ENCODE assay signal across 34 mouse cellular contexts in the genomic region with DNA sequence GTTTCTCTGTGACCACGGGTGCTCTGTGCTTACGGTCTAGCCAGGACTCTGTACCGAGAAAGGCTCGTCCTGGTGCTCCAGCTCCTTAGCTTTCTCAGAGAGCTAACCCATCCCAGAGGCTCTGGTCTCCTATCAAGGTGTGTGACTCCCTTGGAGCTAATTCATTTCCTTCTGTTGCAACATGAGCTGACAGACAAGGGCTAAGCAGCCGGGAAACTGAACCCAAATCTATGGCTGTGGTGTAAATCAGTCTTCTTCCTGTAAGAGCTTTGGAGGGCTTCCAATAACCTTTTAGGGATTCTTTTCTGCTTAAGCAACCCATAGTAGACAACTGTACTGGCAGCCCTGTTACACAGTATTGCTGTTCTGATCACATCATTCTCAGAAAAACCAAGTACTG. TPM values are rescaled to one million over a fixed set of nuclear protein-coding genes. Genes with fewer than 3 reads are reported as not detected.
DNase-seq lines count a peak whose midpoint lies in the region; ATAC-seq and TF ChIP-seq lines count a peak whose summit lies in the region.
"Had no signal": no experiment of that assay in that cellular context is flagged by ENCODE, and none has a peak within 500 bp of the region (broad histone marks: within the 10 kb centered on the region; RNA-seq: fewer than 3 reads in every experiment).

A gene (minus strand): TSS at position 154 of the 400 bp plus-strand sequence.

- no peak for TF ChIP-seq CTCF in embryonic fibroblast, embryonic 13.5 days (IDR thresholded peaks at IDR 0.05; ENCODE audit: borderline replicate concordance, insufficient read depth, low read length)

- H3K9ac ChIP-seq in forebrain, embryonic 14.5 days (ENCODE audit: low read length): no peak within 1 kb of the TSS
- H3K9ac ChIP-seq in forebrain, embryonic 12.5 days: no peak within 1 kb of the TSS
- H3K9ac ChIP-seq in limb, embryonic 14.5 days (ENCODE audit: low read depth, low read length, severe bottlenecking): no peak within 1 kb of the TSS
- H3K9ac ChIP-seq: embryonic facial prominence, embryonic 12.5 days; kidney, embryonic 15.5 days; limb, embryonic 12.5 days; liver, embryonic 13.5 days; lung, embryonic 15.5 days; neural tube, embryonic 15.5 days had no signal

- ATAC-seq in forebrain, embryonic 14.5 days: no peak
- no peak for ATAC-seq in forebrain, embryonic 12.5 days (ENCODE audit: low FRiP score)
- ATAC-seq in limb, embryonic 14.5 days (ENCODE audit: low FRiP score, low read depth): no peak
- ATAC-seq: CD4-positive, CD25-positive, alpha-beta regulatory T cell, adult 4 months; hindbrain, embryonic 16.5 days; midbrain, embryonic 16.5 days had no signal

- intact Hi-C loops in left cerebral cortex, postnatal 36 days (cut with DNase I): no loop called here

- no peak within 1 kb of the TSS for H3K4me2 ChIP-seq in forebrain, embryonic 14.5 days (ENCODE audit: low read length)
- H3K4me2 ChIP-seq in forebrain, embryonic 12.5 days: no peak within 1 kb of the TSS
- H3K4me2 ChIP-seq in limb, embryonic 14.5 days (replicated peaks; ENCODE audit: low read depth, low read length, severe bottlenecking): no peak within 1 kb of the TSS
- H3K4me2 ChIP-seq: embryonic facial prominence, embryonic 12.5 days; kidney, embryonic 15.5 days; limb, embryonic 12.5 days; liver, embryonic 13.5 days; lung, embryonic 15.5 days; neural tube, embryonic 15.5 days had no signal

- peak; percentile 9 for DNase-seq in forebrain, embryonic 14.5 days (ENCODE audit: low spot score)
- peak; percentile 59 for DNase-seq in limb, embryonic 14.5 days (ENCODE audit: low spot score)
- DNase-seq in limb, embryonic 10.5 days (ENCODE audit: low spot score): no peak
- DNase-seq in 3T3-L1 (ENCODE audit: low read depth, low spot score): peak; percentile 56
- no peak for DNase-seq in left cerebral cortex, postnatal 36 days (ENCODE audit: low spot score in 2 of 2)
- no peak for DNase-seq in left cerebral cortex, adult 8-10 months (ENCODE audit: low spot score in 2 of 2)
- DNase-seq: adrenal gland, adult 2 months; cerebellum, adult 11-12 months; cerebellum, postnatal 10 days; gastrocnemius, postnatal 25 days; kidney, adult 11 months; liver, embryonic 13.5 days; thymus, postnatal 25 days had no signal

- H3K4me3 ChIP-seq in forebrain, embryonic 14.5 days (ENCODE audit: low read depth, low read length): no peak within 1 kb of the TSS
- no peak within 1 kb of the TSS for H3K4me3 ChIP-seq in forebrain, embryonic 12.5 days (replicated peaks)
- H3K4me3 ChIP-seq in limb, embryonic 14.5 days (replicated peaks; ENCODE audit: low read length): no peak within 1 kb of the TSS
- no peak within 1 kb of the TSS for H3K4me3 ChIP-seq in limb, embryonic 10.5 days
- H3K4me3 ChIP-seq in embryonic fibroblast, embryonic 13.5 days (ENCODE audit: insufficient read depth, low read length): no peak within 1 kb of the TSS
- H3K4me3 ChIP-seq: embryonic facial prominence, embryonic 12.5 days; forebrain, embryonic 10.5 days; heart, adult 2 months; hindbrain, embryonic 10.5 days; kidney, embryonic 15.5 days; left cerebral cortex, adult 2 months; limb, embryonic 12.5 days; liver, embryonic 13.5 days; lung, embryonic 15.5 days; neural tube, embryonic 15.5 days had no signal

- no peaks in the 10 kb centered on the region for H3K27me3 ChIP-seq in forebrain, embryonic 14.5 days (replicated peaks; ENCODE audit: control insufficient read depth, insufficient read depth, low read length)
- no peaks in the 10 kb centered on the region for H3K27me3 ChIP-seq in forebrain, embryonic 12.5 days
- no peaks in the 10 kb centered on the region for H3K27me3 ChIP-seq in limb, embryonic 14.5 days (ENCODE audit: control insufficient read depth, insufficient read depth, low read length)
- H3K27me3 ChIP-seq in limb, embryonic 10.5 days (ENCODE audit: low read depth, poor library complexity, severe bottlenecking): peaks cover 7% of the 10 kb centered on the region; the same call in 1 of the 2 replicates
- H3K27me3 ChIP-seq: embryonic facial prominence, embryonic 12.5 days; kidney, embryonic 15.5 days; limb, embryonic 12.5 days; liver, embryonic 13.5 days; lung, embryonic 15.5 days; neural tube, embryonic 15.5 days had no signal

- H3K36me3 ChIP-seq in forebrain, embryonic 14.5 days (ENCODE audit: control insufficient read depth, insufficient read depth, low read length): no peaks in the 10 kb centered on the region
- no peaks in the 10 kb centered on the region for H3K36me3 ChIP-seq in forebrain, embryonic 12.5 days (replicated peaks)
- no peaks in the 10 kb centered on the region for H3K36me3 ChIP-seq in limb, embryonic 14.5 days (ENCODE audit: control insufficient read depth, insufficient read depth, low read length)
- no peaks in the 10 kb centered on the region for H3K36me3 ChIP-seq in limb, embryonic 10.5 days
- H3K36me3 ChIP-seq: embryonic facial prominence, embryonic 12.5 days; forebrain, embryonic 10.5 days; hindbrain, embryonic 10.5 days; kidney, embryonic 15.5 days; limb, embryonic 12.5 days; liver, embryonic 13.5 days; lung, embryonic 15.5 days; neural tube, embryonic 15.5 days had no signal

- no peaks in the 10 kb centered on the region for H3K4me1 ChIP-seq in forebrain, embryonic 14.5 days (ENCODE audit: control insufficient read depth, insufficient read depth, low read length)
- H3K4me1 ChIP-seq in forebrain, embryonic 12.5 days: no peaks in the 10 kb centered on the region
- peaks cover 4% of the 10 kb centered on the region; the same call in 1 of the 2 replicates for H3K4me1 ChIP-seq in limb, embryonic 14.5 days (ENCODE audit: control insufficient read depth, insufficient read depth, low read length)
- no peaks in the 10 kb centered on the region for H3K4me1 ChIP-seq in limb, embryonic 10.5 days
- peaks cover 15% of the 10 kb centered on the region for H3K4me1 ChIP-seq in embryonic fibroblast, embryonic 13.5 days (ENCODE audit: control insufficient read depth, insufficient read depth, low read length)
- H3K4me1 ChIP-seq: embryonic facial prominence, embryonic 12.5 days; forebrain, embryonic 10.5 days; liver, embryonic 13.5 days; neural tube, embryonic 15.5 days had no signal

- WGBS in forebrain, embryonic 14.5 days: 87% methylated on average over 5 of the region's 5 CpGs
- 88% methylated on average over 5 of the region's 5 CpGs for WGBS in forebrain, embryonic 12.5 days
- 59% methylated on average over 5 of the region's 5 CpGs for WGBS in limb, embryonic 14.5 days
- WGBS in limb, embryonic 10.5 days: 85% methylated on average over 5 of the region's 5 CpGs

- H3K9me3 ChIP-seq in forebrain, embryonic 14.5 days (replicated peaks; ENCODE audit: control insufficient read depth, low read length): no peaks in the 10 kb centered on the region
- no peaks in the 10 kb centered on the region for H3K9me3 ChIP-seq in forebrain, embryonic 12.5 days
- no peaks in the 10 kb centered on the region for H3K9me3 ChIP-seq in limb, embryonic 14.5 days (ENCODE audit: control insufficient read depth, low read length)
- no peaks in the 10 kb centered on the region for H3K9me3 ChIP-seq in limb, embryonic 10.5 days (replicated peaks)
- H3K9me3 ChIP-seq: embryonic facial prominence, embryonic 12.5 days; forebrain, embryonic 10.5 days; hindbrain, embryonic 10.5 days; kidney, embryonic 15.5 days; limb, embryonic 12.5 days; liver, embryonic 13.5 days; lung, embryonic 15.5 days; neural tube, embryonic 15.5 days had no signal

- TF ChIP-seq POLR2A in limb, embryonic 14.5 days (IDR thresholded peaks at IDR 0.05; ENCODE audit: borderline replicate concordance, extremely low read depth, insufficient read depth, insufficient read length): no peak
- no peak for TF ChIP-seq POLR2A in embryonic fibroblast, embryonic 13.5 days (IDR thresholded peaks at IDR 0.05; ENCODE audit: low read depth, low read length)

- no peak within 1 kb of the TSS for H3K27ac ChIP-seq in forebrain, embryonic 14.5 days (ENCODE audit: low read depth, low read length)
- H3K27ac ChIP-seq in forebrain, embryonic 12.5 days: no peak within 1 kb of the TSS
- H3K27ac ChIP-seq in limb, embryonic 14.5 days (replicated peaks; ENCODE audit: low read depth, low read length): no peak within 1 kb of the TSS
- no peak within 1 kb of the TSS for H3K27ac ChIP-seq in limb, embryonic 10.5 days
- peak within 1 kb of the TSS; percentile 62 for H3K27ac ChIP-seq in embryonic fibroblast, embryonic 13.5 days (ENCODE audit: insufficient read depth, low read length)
- H3K27ac ChIP-seq: embryonic facial prominence, embryonic 12.5 days; forebrain, embryonic 10.5 days; heart, adult 2 months; hindbrain, embryonic 10.5 days; kidney, embryonic 15.5 days; left cerebral cortex, adult 2 months; limb, embryonic 12.5 days; liver, embryonic 13.5 days; lung, embryonic 15.5 days; macrophage; neural tube, embryonic 15.5 days had no signal

RNA-seq across cellular contexts. Expression of the gene that starts here (rescaled TPM):
- not detected in 2 replicates for polyA plus RNA-seq in forebrain, embryonic 14.5 days (2014; fragmentation: Nextera tagmentation; extraction: Ambion mirVana)
- not detected in 2 replicates for polyA plus RNA-seq in forebrain, embryonic 12.5 days (2016; fragmentation: Nextera tagmentation; extraction: Ambion mirVana)
- polyA plus RNA-seq in limb, embryonic 14.5 days (2012; rRNA removed): not detected in 2 replicates
- not detected in 2 replicates for polyA plus RNA-seq in limb, embryonic 14.5 days (2014; fragmentation: Nextera tagmentation; extraction: Ambion mirVana)
- polyA plus RNA-seq in limb, embryonic 10.5 days (2016; fragmentation: Nextera tagmentation; extraction: Ambion mirVana): not detected in 2 replicates
- 1.6 and 2.8 TPM in 2 replicates for polyA plus RNA-seq in embryonic fibroblast, embryonic 13.5 days (2011; ENCODE audit: insufficient read length, low read depth, missing spikeins)
- total RNA-seq in left cerebral cortex, postnatal 36 days (2021): not detected
- total RNA-seq in left cerebral cortex, adult 8-10 months (2022): not detected
- total RNA-seq: adrenal gland, adult 2 months; adrenal gland, postnatal 4 days; gastrocnemius, postnatal 25 days; heart, adult 2 months; layer of hippocampus, postnatal 10 days; left cerebral cortex, adult 2 months had no signal
- polyA plus RNA-seq: adrenal gland, adult 2 months; CD4-positive, CD25-positive, alpha-beta regulatory T cell, adult 4 months; cortical plate, adult 2 months; embryonic facial prominence, embryonic 12.5 days; forebrain, embryonic 10.5 days; heart, adult 2 months; heart, postnatal 0 days; hindbrain, embryonic 10.5 days; large intestine, adult 2 months; limb, embryonic 12.5 days; liver, embryonic 13.5 days; lung, embryonic 15.5 days; macrophage; midbrain, embryonic 16.5 days; small intestine, adult 2 months had no signal

Comparison
In these comparisons a context has a peak if more than half of its experiments do, and no peak if none do; other contexts are left out.
1. Peak in DNase-seq in forebrain, embryonic 14.5 days; RNA of the gene not detected or under 1 TPM.
2. Peak in DNase-seq in limb, embryonic 14.5 days; RNA of the gene not detected or under 1 TPM.